Mouse (Mus musculus) monocyte, adult 2 months (primary cell): Measurements from ENCODE around the gene Lcmt1.
A peak's percentile ranks its signal among the peaks of the same experiment; 100 is the strongest.

ENCODE experiments used
- DNase-seq, 2 experiments: peaks; one replicate each; pipeline ENCODE4 v3.0.0; 2022; ENCODE audit warnings: low spot score in 2 of 2, low read depth in 1 of 2

Gene Lcmt1

GRCm38 (mm10) chr7:123369759-123370481 lies at the start of gene Lcmt1, which contains the start of gene Arhgap17:
Gene Lcmt1, plus strand, starts transcription at chr7:123369784.
Gene Arhgap17, minus strand, starts transcription at chr7:123369915.
- peak; percentile 83 to 95 for DNase-seq

- peak in 1 of 2 experiments; percentile 12 for DNase-seq
Measured at GRCm38 (mm10) chr7:123322452-123323121, 47.0 kb upstream of the Lcmt1 start.

- no peak for DNase-seq
Measured at GRCm38 (mm10) chr7:123323388-123323787, 46.2 kb upstream of the Lcmt1 start.

GRCm38 (mm10) chr7:123324105-123324504 lies 45.5 kb upstream of the Lcmt1 start:
- no peak for DNase-seq

- no peak for DNase-seq
Measured at GRCm38 (mm10) chr7:123326062-123326461, 43.5 kb upstream of the Lcmt1 start.

- no peak for DNase-seq
Measured at GRCm38 (mm10) chr7:123326901-123327300, 42.7 kb upstream of the Lcmt1 start.

- no peak for DNase-seq
Measured at GRCm38 (mm10) chr7:123327909-123328308, 41.7 kb upstream of the Lcmt1 start.

- DNase-seq = peak; percentile 14 to 27
Measured at GRCm38 (mm10) chr7:123330506-123330905, 39.1 kb upstream of the Lcmt1 start.

- DNase-seq = no peak
Measured at GRCm38 (mm10) chr7:123336322-123336721, 33.3 kb upstream of the Lcmt1 start.

- DNase-seq = no peak
Measured at GRCm38 (mm10) chr7:123338351-123338750, 31.2 kb upstream of the Lcmt1 start.

GRCm38 (mm10) chr7:123341896-123342295 lies 27.7 kb upstream of the Lcmt1 start:
- no peak for DNase-seq

GRCm38 (mm10) chr7:123344079-123344780 lies 25.4 kb upstream of the Lcmt1 start:
- no peak for DNase-seq

- no peak for DNase-seq
Measured at GRCm38 (mm10) chr7:123345041-123345544, 24.5 kb upstream of the Lcmt1 start.

- DNase-seq = no peak
Measured at GRCm38 (mm10) chr7:123346631-123347290, 22.8 kb upstream of the Lcmt1 start.

GRCm38 (mm10) chr7:123349813-123350212 lies 19.8 kb upstream of the Lcmt1 start:
- no peak for DNase-seq

- DNase-seq = no peak
Measured at GRCm38 (mm10) chr7:123350243-123350642, 19.3 kb upstream of the Lcmt1 start.

GRCm38 (mm10) chr7:123353081-123353480 lies 16.5 kb upstream of the Lcmt1 start:
- no peak for DNase-seq

GRCm38 (mm10) chr7:123353879-123354278 lies 15.7 kb upstream of the Lcmt1 start:
- DNase-seq = no peak

- DNase-seq = no peak
Measured at GRCm38 (mm10) chr7:123354392-123354791, 15.2 kb upstream of the Lcmt1 start.

GRCm38 (mm10) chr7:123354851-123355250 lies 14.7 kb upstream of the Lcmt1 start:
- no peak for DNase-seq

- no peak for DNase-seq
Measured at GRCm38 (mm10) chr7:123356158-123356557, 13.4 kb upstream of the Lcmt1 start.
